Mouse (Mus musculus) cortical plate, adult 2 months (tissue): ENCODE results near the gene Tas2r119. TPM values are rescaled to one million over a fixed set of nuclear protein-coding genes. Genes with fewer than 3 reads are reported as not detected.

Experiments
- H3K27ac ChIP-seq: fragments of 200-500 bp; 2 replicates; pipeline ENCODE4 v1.5.1; 2012; ENCODE audit warnings: low read length, control low read depth, inconsistent platforms; ENCODE audit not compliant: insufficient read depth
- H3K4me1 ChIP-seq: fragments of 200-500 bp; 2 replicates; pipeline ENCODE4 v1.6.1; 2011; ENCODE audit warnings: low read length; ENCODE audit not compliant: control insufficient read depth, insufficient read depth
- H3K4me3 ChIP-seq: fragments of 200-500 bp; 2 replicates; pipeline ENCODE4 v1.5.1; 2011; ENCODE audit warnings: mild to moderate bottlenecking, low read length, control low read depth; ENCODE audit not compliant: insufficient read depth
- CTCF ChIP-seq: fragments of 200-500 bp; IDR thresholded peaks from 2 replicates; pipeline ENCODE4 v1.5.1; 2011; ENCODE audit warnings: mild to moderate bottlenecking, control low read depth, low read length; ENCODE audit not compliant: insufficient read depth; ENCODE audit errors: extremely low read depth
- POLR2A ChIP-seq: fragments of 200-500 bp; IDR thresholded peaks from 2 replicates; pipeline ENCODE4 v1.6.1; 2011; ENCODE audit warnings: mild to moderate bottlenecking, low read length, control low read depth; ENCODE audit not compliant: insufficient read depth; ENCODE audit errors: extremely low read depth
- polyA plus RNA-seq: library from polyadenylated mRNA; depleted of rRNA; stranded (reverse); fragments of >200 nt; gene quantifications from 2 replicates; pipeline ENCODE4 v1.2.3, GENCODE M21; 2012; rRNA removed

The Tas2r119 gene
- not detected in 2 replicates for polyA plus RNA-seq

- H3K4me1 ChIP-seq: no peaks in the 10 kb centered on the region
- no peak for TF ChIP-seq POLR2A
- no peak within 1 kb of the TSS for H3K27ac ChIP-seq
These were observed at the start of gene Tas2r119 for GRCm38 (mm10) chr15:32176989-32177388. Gene Tas2r119, plus strand, starts transcription at chr15:32177289.

GRCm38 (mm10) chr15:32132315-32132714 lies 44.8 kb upstream of the Tas2r119 start:
- no peaks in the 10 kb centered on the region for H3K4me1 ChIP-seq
- H3K4me3 ChIP-seq: no peak overlapping the region
- TF ChIP-seq POLR2A (no peak), CTCF (no peak)
- H3K27ac ChIP-seq: no peak overlapping the region

More at GRCm38 (mm10) chr15:32176989-32177388, at the start of gene Tas2r119:
- no peak within 1 kb of the TSS for H3K4me3 ChIP-seq

GRCm38 (mm10) chr15:32141657-32142056 lies 35.4 kb upstream of the Tas2r119 start:
- TF ChIP-seq CTCF (no peak), POLR2A (no peak)
- H3K4me3 ChIP-seq: no peak overlapping the region
- H3K27ac ChIP-seq: no peak overlapping the region
- no peaks in the 10 kb centered on the region for H3K4me1 ChIP-seq

- Histone ChIP-seq H3K4me1 (no peaks in the 10 kb centered on the region), H3K27ac (no peak overlapping the region), H3K4me3 (no peak overlapping the region)
- TF ChIP-seq POLR2A (no peak), CTCF (no peak)
These were observed 32.8 kb upstream of the Tas2r119 start for GRCm38 (mm10) chr15:32144269-32144668.

GRCm38 (mm10) chr15:32153404-32153803 lies 23.7 kb upstream of the Tas2r119 start:
- H3K27ac ChIP-seq: no peak overlapping the region
- no peak for TF ChIP-seq CTCF
- no peak for TF ChIP-seq POLR2A
- no peak overlapping the region for H3K4me3 ChIP-seq
- H3K4me1 ChIP-seq: no peaks in the 10 kb centered on the region

- no peak overlapping the region for H3K27ac ChIP-seq
These were observed 23.1 kb upstream of the Tas2r119 start for GRCm38 (mm10) chr15:32153857-32154449.

GRCm38 (mm10) chr15:32156126-32156525 lies 21.0 kb upstream of the Tas2r119 start:
- no peak overlapping the region for H3K27ac ChIP-seq
- no peak for TF ChIP-seq CTCF
- TF ChIP-seq POLR2A: no peak
- no peak overlapping the region for H3K4me3 ChIP-seq
- no peaks in the 10 kb centered on the region for H3K4me1 ChIP-seq

More at GRCm38 (mm10) chr15:32153857-32154449, 23.1 kb upstream of the Tas2r119 start:
- H3K4me3 ChIP-seq: no peak overlapping the region
- H3K4me1 ChIP-seq: no peaks in the 10 kb centered on the region
- TF ChIP-seq POLR2A (no peak), CTCF (no peak)

- H3K4me1 ChIP-seq: no peaks in the 10 kb centered on the region
- H3K4me3 ChIP-seq: no peak overlapping the region
- TF ChIP-seq CTCF (no peak), POLR2A (no peak)
- no peak overlapping the region for H3K27ac ChIP-seq
These were observed 16.8 kb upstream of the Tas2r119 start for GRCm38 (mm10) chr15:32160281-32160680.

GRCm38 (mm10) chr15:32171764-32172163 lies 5.3 kb upstream of the Tas2r119 start:
- no peaks in the 10 kb centered on the region for H3K4me1 ChIP-seq
- TF ChIP-seq POLR2A: no peak
- no peak for TF ChIP-seq CTCF
- H3K27ac ChIP-seq: no peak overlapping the region
- H3K4me3 ChIP-seq: no peak overlapping the region

- Histone ChIP-seq H3K27ac (no peak overlapping the region), H3K4me1 (no peaks in the 10 kb centered on the region), H3K4me3 (no peak overlapping the region)
- TF ChIP-seq CTCF: no peak
These were observed 4.7 kb upstream of the Tas2r119 start for GRCm38 (mm10) chr15:32172175-32172987.

- no peaks in the 10 kb centered on the region for H3K4me1 ChIP-seq
- no peak for TF ChIP-seq CTCF
- H3K27ac ChIP-seq: no peak overlapping the region
- no peak overlapping the region for H3K4me3 ChIP-seq
These were observed 4.1 kb upstream of the Tas2r119 start for GRCm38 (mm10) chr15:32172988-32173329.
